In genomic region chr11:114446075-114446616, GRCm38 (mm10) we compare ENCODE assay signal across 7 mouse cellular contexts.
DNase-seq lines count a peak whose midpoint lies in the region; ATAC-seq and TF ChIP-seq lines count a peak whose summit lies in the region.

No protein-coding gene starts in this region.

- H3K4me1 ChIP-seq in lung, embryonic 15.5 days: peaks cover 42% of the 10 kb centered on the region
- H3K4me1 ChIP-seq in lung, adult 2 months (ENCODE audit: control insufficient read depth, insufficient read depth, low read length): no peaks in the 10 kb centered on the region
- H3K4me1 ChIP-seq in forebrain, embryonic 12.5 days: peaks cover 45% of the 10 kb centered on the region
- H3K4me1 ChIP-seq in limb, embryonic 12.5 days (replicated peaks): peaks cover 29% of the 10 kb centered on the region
- H3K4me1 ChIP-seq in neural tube, embryonic 15.5 days: peaks cover 40% of the 10 kb centered on the region

- no peak for TF ChIP-seq CTCF in lung, adult 2 months (IDR thresholded peaks at IDR 0.05; ENCODE audit: insufficient read depth, low read length)

- H3K27me3 ChIP-seq in lung, embryonic 15.5 days: 0 out of 2 replicates have a peak, but pooled peaks cover 1% of the 10 kb centered on the region
- peaks cover 8% of the 10 kb centered on the region; the same call in 1 of the 2 replicates for H3K27me3 ChIP-seq in forebrain, embryonic 12.5 days
- H3K27me3 ChIP-seq in limb, embryonic 12.5 days: peaks cover 35% of the 10 kb centered on the region; the same call in 1 of the 2 replicates
- H3K27me3 ChIP-seq in neural tube, embryonic 15.5 days (replicated peaks): no peaks in the 10 kb centered on the region; the same call in 1 of the 2 replicates

- 6% methylated on average over 8 of the region's 8 CpGs for WGBS in lung, embryonic 15.5 days
- WGBS in lung, adult 2 months: 18% methylated on average over 8 of the region's 8 CpGs
- 6% methylated on average over 8 of the region's 8 CpGs for WGBS in forebrain, embryonic 12.5 days
- 11% methylated on average over 8 of the region's 8 CpGs for WGBS in limb, embryonic 12.5 days
- 3% methylated on average over 8 of the region's 8 CpGs for WGBS in neural tube, embryonic 15.5 days

- 0 out of 2 replicates have a peak overlapping the region, but pooled peaks have one; percentile 35 for H3K27ac ChIP-seq in lung, embryonic 15.5 days
- H3K27ac ChIP-seq in forebrain, embryonic 12.5 days: peak overlapping the region; percentile 70
- H3K27ac ChIP-seq in limb, embryonic 12.5 days: no peak overlapping the region
- peak overlapping the region; percentile 45; the same call in 1 of the 2 replicates for H3K27ac ChIP-seq in neural tube, embryonic 15.5 days (replicated peaks)

- no peak for DNase-seq in lung, adult 2 months
- no peak for DNase-seq in cerebellum, postnatal 10 days
- no peak for DNase-seq in frontal cortex, postnatal 10 days (ENCODE audit: low spot score in 2 of 2)

- no peak for TF ChIP-seq POLR2A in lung, adult 2 months (IDR thresholded peaks at IDR 0.05; ENCODE audit: borderline replicate concordance, extremely low read depth, low read depth, low read length)

- no peak; the same call in 1 of the 2 replicates for ATAC-seq in lung, embryonic 15.5 days (ENCODE audit: borderline replicate concordance, extremely low read depth, low FRiP score, low TSS enrichment)
- ATAC-seq in forebrain, embryonic 12.5 days (ENCODE audit: low FRiP score): no peak
- ATAC-seq in limb, embryonic 12.5 days (ENCODE audit: insufficient number of reproducible peaks, insufficient read depth, low FRiP score, low TSS enrichment, low read depth): no peak
- no peak for ATAC-seq in neural tube, embryonic 15.5 days (ENCODE audit: low FRiP score)

- H3K4me2 ChIP-seq in lung, embryonic 15.5 days: peak overlapping the region; percentile 50
- H3K4me2 ChIP-seq in forebrain, embryonic 12.5 days: peak overlapping the region; percentile 53
- peak overlapping the region; percentile 59 for H3K4me2 ChIP-seq in limb, embryonic 12.5 days
- H3K4me2 ChIP-seq in neural tube, embryonic 15.5 days: peak overlapping the region; percentile 51

- no peaks in the 10 kb centered on the region for H3K9me3 ChIP-seq in lung, embryonic 15.5 days
- no peaks in the 10 kb centered on the region for H3K9me3 ChIP-seq in forebrain, embryonic 12.5 days
- no peaks in the 10 kb centered on the region for H3K9me3 ChIP-seq in limb, embryonic 12.5 days
- H3K9me3 ChIP-seq in neural tube, embryonic 15.5 days (replicated peaks): no peaks in the 10 kb centered on the region

- no peak overlapping the region for H3K9ac ChIP-seq in lung, embryonic 15.5 days
- H3K9ac ChIP-seq in forebrain, embryonic 12.5 days: peak overlapping the region; percentile 42; the same call in 1 of the 2 replicates
- peak overlapping the region; percentile 18; the same call in 1 of the 2 replicates for H3K9ac ChIP-seq in limb, embryonic 12.5 days (replicated peaks)
- H3K9ac ChIP-seq in neural tube, embryonic 15.5 days (replicated peaks): no peak overlapping the region

- no peaks in the 10 kb centered on the region for H3K36me3 ChIP-seq in lung, embryonic 15.5 days
- H3K36me3 ChIP-seq in forebrain, embryonic 12.5 days (replicated peaks): no peaks in the 10 kb centered on the region
- no peaks in the 10 kb centered on the region for H3K36me3 ChIP-seq in limb, embryonic 12.5 days
- no peaks in the 10 kb centered on the region for H3K36me3 ChIP-seq in neural tube, embryonic 15.5 days

- peak overlapping the region; percentile 28 for H3K4me3 ChIP-seq in lung, embryonic 15.5 days
- H3K4me3 ChIP-seq in lung, adult 2 months (replicated peaks; ENCODE audit: extremely low read depth, low read depth, low read length): no peak overlapping the region
- peak overlapping the region; percentile 23 for H3K4me3 ChIP-seq in forebrain, embryonic 12.5 days (replicated peaks)
- peak overlapping the region; percentile 34 for H3K4me3 ChIP-seq in limb, embryonic 12.5 days (replicated peaks)
- H3K4me3 ChIP-seq in neural tube, embryonic 15.5 days (replicated peaks): no peak overlapping the region

Comparison
In these comparisons a context has a peak if more than half of its experiments do, and no peak if none do; other contexts are left out.
1. H3K4me3 ChIP-seq: peak in lung, embryonic 15.5 days (single experiment), forebrain, embryonic 12.5 days (single experiment) and limb, embryonic 12.5 days (single experiment); none in lung, adult 2 months (single experiment) and neural tube, embryonic 15.5 days (single experiment).
2. H3K9ac ChIP-seq: peak in forebrain, embryonic 12.5 days (single experiment) and limb, embryonic 12.5 days (single experiment); none in lung, embryonic 15.5 days (single experiment) and neural tube, embryonic 15.5 days (single experiment).
3. Peak in every context shown above with its lines, with median percentiles within 50 percentile points of each other: H3K4me2 ChIP-seq.